Mouse (Mus musculus) heart, embryonic 14.5 days (tissue): ENCODE measurements around the gene Optc. TPM values are rescaled to one million over a fixed set of nuclear protein-coding genes. Genes with fewer than 3 reads are reported as not detected.
A peak's percentile ranks its signal among the peaks of the same experiment; 100 is the strongest.

ENCODE experiments used
- ATAC-seq: fragments of 200-750 bp; cut with Nextera tagmentation; 2 replicates; pipeline ENCODE4 v1.8.0; 2017; ENCODE audit warnings: low read depth, moderate TSS enrichment; ENCODE audit not compliant: insufficient number of reproducible peaks, insufficient read depth, low FRiP score
- H3K27ac ChIP-seq, 2 experiments: fragments of 200-500 bp in 1 of 2; fragments of 300-500 bp in 1 of 2; sonication (generic) in 1 of 2; replicated peaks in 1 of 2; 2 replicates each; pipeline ENCODE4 v1.5.1; 2012 to 2014; ENCODE audit warnings: low read depth in 2 of 2, low read length in 2 of 2, control low read depth in 1 of 2, mild to moderate bottlenecking in 1 of 2, mixed read lengths in 1 of 2; ENCODE audit not compliant: control insufficient read depth in 1 of 2, insufficient read depth in 1 of 2
- H3K27me3 ChIP-seq: fragments of 300-500 bp; sonication (generic); 2 replicates; pipeline ENCODE4 v1.6.1; 2014; ENCODE audit warnings: mild to moderate bottlenecking, low read length, control low read depth; ENCODE audit not compliant: control insufficient read depth, insufficient read depth
- H3K36me3 ChIP-seq: fragments of 300-500 bp; sonication (generic); 2 replicates; pipeline ENCODE4 v1.6.1; 2014; ENCODE audit warnings: mild to moderate bottlenecking, control low read depth, low read length, mixed read lengths; ENCODE audit not compliant: control insufficient read depth, insufficient read depth
- H3K4me1 ChIP-seq, 2 experiments: fragments of 200-500 bp in 1 of 2; fragments of 300-500 bp in 1 of 2; sonication (generic) in 1 of 2; 2 replicates each; pipeline ENCODE4 v1.6.1; 2012 to 2014; ENCODE audit warnings: low read length in 2 of 2, control low read depth in 1 of 2, mixed read lengths in 1 of 2; ENCODE audit not compliant: control insufficient read depth in 2 of 2, insufficient read depth in 2 of 2
- H3K4me2 ChIP-seq: fragments of 300-500 bp; sonication (generic); 2 replicates; pipeline ENCODE4 v1.6.1; 2014; ENCODE audit warnings: mild to moderate bottlenecking, low read length
- H3K4me3 ChIP-seq, 2 experiments: fragments of 200-500 bp in 1 of 2; fragments of 300-500 bp in 1 of 2; sonication (generic) in 1 of 2; 2 replicates each; pipeline ENCODE4 v1.5.1; 2012 to 2014; ENCODE audit warnings: low read length in 2 of 2, mild to moderate bottlenecking in 2 of 2, control low read depth in 1 of 2, low read depth in 1 of 2, moderate library complexity in 1 of 2; ENCODE audit not compliant: control insufficient read depth in 1 of 2, insufficient read depth in 1 of 2
- H3K9ac ChIP-seq: fragments of 300-500 bp; sonication (generic); 2 replicates; pipeline ENCODE4 v1.6.1; 2014; ENCODE audit warnings: mild to moderate bottlenecking, low read length
- H3K9me3 ChIP-seq: fragments of 300-500 bp; sonication (generic); 2 replicates; pipeline ENCODE4 v1.6.1; 2016; ENCODE audit warnings: low read length, control low read depth; ENCODE audit not compliant: control insufficient read depth
- WGBS: fragments of 180-500 bp; shearing (Covaris S2); extraction: QIAGEN DNeasy Blood & Tissue Kit; methylation state at CpG from one replicate; pipeline ENCODE4 v1.1.7; 2014; 5-methylcytosine and 5-hydroxymethylcytosine counted together
- polyA plus RNA-seq: library from polyadenylated mRNA; unstranded; fragments of >200 nt; fragmentation: Nextera tagmentation; extraction: Ambion mirVana; gene quantifications from 2 replicates; pipeline ENCODE4 v1.2.1, GENCODE M21; 2014

Gene Optc
- polyA plus RNA-seq, 1 experiment from 2014 or later = 0.47 TPM

DNA sequence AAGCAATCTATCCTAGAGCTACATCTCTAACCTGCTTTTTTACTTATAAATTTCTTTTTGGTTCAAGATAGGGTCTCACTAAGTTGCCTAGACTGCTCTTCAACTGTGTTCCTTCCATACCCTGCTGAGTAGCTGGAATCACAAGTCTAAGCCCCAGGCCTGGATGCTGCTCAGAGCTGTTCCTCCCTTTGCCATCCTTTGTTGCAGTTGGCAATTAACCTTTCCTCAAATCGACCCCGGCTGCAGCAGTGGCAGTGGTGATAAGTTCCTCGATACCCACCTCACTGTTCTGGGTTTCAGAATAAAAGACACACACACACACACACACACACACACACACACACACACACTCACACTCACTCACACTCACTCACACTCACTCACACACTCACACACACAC is 17.4 kb upstream of the Optc start:
- no peak overlapping the region for H3K27ac ChIP-seq
- H3K36me3 ChIP-seq = no peaks in the 10 kb centered on the region
- no peaks in the 10 kb centered on the region for H3K27me3 ChIP-seq
- peaks cover 14% of the 10 kb centered on the region in 2 experiments; a peak in 3 of 4 replicates for H3K4me1 ChIP-seq
- 86% methylated on average over 3 of the region's 3 CpGs for WGBS
- no peak overlapping the region for H3K4me2 ChIP-seq
- no peaks in the 10 kb centered on the region for H3K9me3 ChIP-seq
- H3K9ac ChIP-seq = no peak overlapping the region
- no peak overlapping the region for H3K4me3 ChIP-seq
- no peak for ATAC-seq

DNA sequence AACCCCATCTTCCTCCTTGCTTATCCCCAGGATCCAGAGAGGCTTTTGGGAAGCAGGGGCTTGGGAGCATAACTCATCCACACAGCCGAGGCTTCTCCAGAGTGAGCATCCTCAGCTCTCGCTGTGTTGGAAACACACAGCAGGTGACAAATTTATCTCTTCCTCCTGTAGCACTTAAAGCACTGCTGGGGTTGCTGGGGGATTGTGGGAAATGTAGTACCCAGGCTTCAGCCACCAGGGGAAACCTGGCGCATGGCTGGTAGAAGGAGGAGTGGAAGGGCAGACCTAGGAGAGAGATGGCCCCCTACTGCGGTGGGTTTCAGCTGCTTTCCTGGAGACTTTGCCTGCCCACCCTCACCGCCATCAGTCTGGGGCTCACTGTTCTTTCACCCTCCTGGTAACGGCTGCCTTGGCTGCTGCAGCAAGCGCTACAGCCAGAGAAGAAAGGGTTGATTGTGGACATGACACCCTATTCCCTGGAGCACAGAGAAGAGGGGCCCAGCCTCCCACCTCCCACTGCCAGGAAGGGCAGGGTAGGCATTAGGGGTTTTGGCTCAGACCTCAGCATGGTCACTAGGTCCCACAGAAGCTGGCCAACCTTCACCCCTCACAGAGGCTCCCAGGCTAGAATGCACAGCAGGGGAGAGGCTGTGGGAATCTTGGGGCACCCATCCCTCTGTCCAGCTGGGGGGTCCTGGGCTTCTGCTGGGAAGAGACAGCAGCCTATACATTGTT is 16.5 kb upstream of the Optc start:
- 26% methylated on average over 7 of the region's 7 CpGs for WGBS
- H3K9me3 ChIP-seq = no peaks in the 10 kb centered on the region
- no peak overlapping the region for H3K4me3 ChIP-seq
- H3K4me1 ChIP-seq = peaks cover 14% of the 10 kb centered on the region in 2 experiments; a peak in 3 of 4 replicates
- no peak overlapping the region for H3K27ac ChIP-seq
- no peak for ATAC-seq
- H3K36me3 ChIP-seq = no peaks in the 10 kb centered on the region
- H3K9ac ChIP-seq = no peak overlapping the region
- no peaks in the 10 kb centered on the region for H3K27me3 ChIP-seq
- no peak overlapping the region for H3K4me2 ChIP-seq

DNA sequence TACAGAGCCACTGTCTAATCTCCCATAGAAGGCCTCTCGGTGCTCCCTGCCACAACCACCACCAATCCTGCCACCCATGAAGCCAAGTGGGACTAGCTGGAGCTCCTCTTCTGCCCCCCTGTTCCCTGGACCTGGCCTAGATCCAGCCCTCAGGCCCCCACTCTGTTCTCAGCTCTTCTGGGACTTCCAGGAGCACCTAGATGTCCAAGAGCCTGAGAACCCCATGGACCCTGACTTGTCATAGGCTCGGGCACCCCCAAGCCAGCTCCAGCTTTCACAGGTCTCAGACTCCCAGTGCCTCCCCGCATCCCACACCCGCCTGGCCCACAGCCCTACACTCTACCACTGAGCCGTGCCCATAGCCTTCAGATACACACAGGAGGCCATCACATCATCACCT is 15.3 kb upstream of the Optc start:
- Histone ChIP-seq H3K4me3 (no peak overlapping the region), H3K9me3 (no peaks in the 10 kb centered on the region), H3K9ac (no peak overlapping the region), H3K4me2 (no peak overlapping the region), H3K36me3 (no peaks in the 10 kb centered on the region), H3K4me1 (peaks cover 14% of the 10 kb centered on the region in 2 experiments; a peak in 3 of 4 replicates), H3K27ac (no peak overlapping the region), H3K27me3 (no peaks in the 10 kb centered on the region)
- WGBS = 87% methylated on average over 5 of the region's 5 CpGs
- ATAC-seq = no peak

DNA sequence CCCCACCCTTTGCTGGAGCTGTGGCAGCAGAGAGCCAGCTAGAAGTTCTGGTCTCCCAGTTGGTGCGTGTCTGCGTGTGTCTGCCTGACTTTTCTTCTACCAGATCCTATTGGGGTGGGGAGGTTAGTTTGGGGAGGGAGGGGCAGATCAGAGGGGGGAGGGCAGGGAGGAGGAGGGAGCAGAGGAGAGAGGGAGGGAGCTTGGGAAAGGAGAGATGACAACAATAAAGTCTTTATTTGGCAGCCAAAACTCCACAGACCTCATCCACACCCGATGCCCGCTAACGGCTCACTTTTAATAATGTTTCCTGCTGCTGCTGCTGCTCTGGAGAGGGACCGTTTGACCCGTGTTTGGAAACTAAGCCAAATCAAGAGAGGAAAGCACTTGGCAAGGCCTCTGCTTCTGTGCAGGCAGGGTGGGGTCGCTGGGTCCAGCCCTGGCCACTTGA is 13.5 kb upstream of the Optc start, which contains the start of gene Prelp:
Gene Prelp (minus strand): TSS at position 111 of the 448 bp plus-strand sequence.
- H3K9ac ChIP-seq = peak within 1 kb of the TSS; percentile 18; the same call in 1 of the 2 replicates
- 9% methylated on average over 8 of the region's 8 CpGs for WGBS
- no peaks in the 10 kb centered on the region for H3K27me3 ChIP-seq
- H3K36me3 ChIP-seq = no peaks in the 10 kb centered on the region
- peaks cover 24 to 28% of the 10 kb centered on the region in 2 experiments for H3K4me1 ChIP-seq
- H3K27ac ChIP-seq = peak within 1 kb of the TSS; percentile 45 to 71
- no peaks in the 10 kb centered on the region for H3K9me3 ChIP-seq
- H3K4me2 ChIP-seq = peak within 1 kb of the TSS; percentile 35
- peak; percentile 62; the same call in 1 of the 2 replicates for ATAC-seq
- no peak within 1 kb of the TSS; a peak in 1 of 4 replicates for H3K4me3 ChIP-seq

DNA sequence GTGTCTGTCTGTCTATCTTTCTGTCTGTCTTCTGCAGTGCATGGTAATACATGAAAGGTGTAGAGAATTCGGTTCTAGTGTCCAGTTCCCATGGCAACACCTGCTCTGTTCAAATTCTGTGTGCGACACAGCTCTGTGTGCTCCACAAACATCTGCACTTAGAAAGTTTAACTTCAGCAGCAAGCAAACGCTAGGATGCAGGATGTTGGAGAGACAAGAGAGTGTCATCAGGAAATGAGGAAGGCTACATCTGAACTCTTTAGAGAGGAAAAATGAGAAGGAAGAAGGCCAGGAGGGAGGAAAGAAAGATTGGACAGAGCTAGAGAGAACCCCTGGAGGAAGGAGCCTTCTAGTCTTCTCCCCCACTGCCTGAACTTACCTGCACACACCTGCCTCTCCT is 13.1 kb upstream of the Optc start:
- 59% methylated on average over 3 of the region's 3 CpGs for WGBS

DNA sequence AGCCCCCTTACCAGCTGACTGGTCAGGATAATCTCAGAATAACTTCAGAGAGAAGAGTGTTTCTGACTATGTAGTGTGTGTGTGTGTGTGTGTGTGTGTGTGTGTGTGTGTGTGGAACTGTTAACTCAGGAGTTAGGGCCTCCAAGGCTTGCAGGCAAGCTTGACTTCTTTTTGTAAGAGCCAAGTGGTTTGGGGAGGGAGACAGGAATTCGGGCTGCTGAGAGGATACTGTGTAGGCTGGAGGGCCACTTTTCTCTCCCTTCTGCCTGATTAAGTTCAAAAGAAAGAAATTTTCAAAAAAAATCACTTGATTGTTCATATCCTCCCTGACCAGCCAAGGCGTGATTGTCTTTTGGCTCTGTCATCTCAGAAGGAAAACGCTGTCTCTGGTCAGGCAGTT is 12.6 kb upstream of the Optc start:
- Histone ChIP-seq H3K27me3 (no peaks in the 10 kb centered on the region), H3K9ac (no peak overlapping the region), H3K9me3 (no peaks in the 10 kb centered on the region), H3K4me1 (peaks cover 33 to 37% of the 10 kb centered on the region in 2 experiments), H3K36me3 (no peaks in the 10 kb centered on the region), H3K4me3 (no peak overlapping the region), H3K4me2 (peak overlapping the region; percentile 35; the same call in 1 of the 2 replicates), H3K27ac (peak overlapping the region in 1 of 2 experiments; percentile 45; a peak in 1 of 4 replicates)
- 58% methylated on average over 3 of the region's 3 CpGs for WGBS
- no peak for ATAC-seq

More for the DNA sequence above, 13.1 kb upstream of the Optc start:
- Histone ChIP-seq H3K9me3 (no peaks in the 10 kb centered on the region), H3K4me3 (no peak overlapping the region; a peak in 1 of 4 replicates), H3K36me3 (no peaks in the 10 kb centered on the region), H3K9ac (peak overlapping the region; percentile 18; the same call in 1 of the 2 replicates), H3K4me1 (peaks cover 29 to 33% of the 10 kb centered on the region in 2 experiments), H3K27me3 (no peaks in the 10 kb centered on the region), H3K27ac (peak overlapping the region; percentile 45 to 71), H3K4me2 (peak overlapping the region; percentile 35)
- ATAC-seq = no peak

DNA sequence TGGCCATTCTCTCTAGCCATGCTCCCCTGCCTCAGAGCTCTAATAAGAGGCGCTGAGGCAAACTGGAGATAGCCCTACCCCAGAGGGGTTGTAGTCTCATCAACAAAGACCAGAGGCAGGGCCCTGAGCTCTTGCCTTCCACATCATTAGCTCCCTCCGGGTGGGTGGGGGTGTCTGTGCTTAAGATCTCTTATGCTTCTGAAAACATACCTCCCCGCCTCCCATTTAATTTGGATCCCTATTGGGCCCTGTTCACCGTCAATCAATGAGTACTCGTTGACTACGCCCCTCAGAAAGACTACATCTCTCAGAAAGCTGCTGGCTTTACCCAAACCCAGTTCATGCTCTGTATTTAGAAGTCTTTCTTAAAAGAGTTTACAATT is 10.3 kb upstream of the Optc start:
- Histone ChIP-seq H3K4me3 (no peak overlapping the region), H3K9ac (no peak overlapping the region), H3K9me3 (no peaks in the 10 kb centered on the region), H3K4me1 (peaks cover 31 to 34% of the 10 kb centered on the region in 2 experiments), H3K27me3 (no peaks in the 10 kb centered on the region), H3K36me3 (no peaks in the 10 kb centered on the region), H3K4me2 (no peak overlapping the region), H3K27ac (0 out of 4 replicates have a peak overlapping the region, but pooled peaks of 1 of the 2 experiments have one; percentile 3)
- ATAC-seq = no peak
- WGBS = 52% methylated on average over 6 of the region's 6 CpGs
